Mouse (Mus musculus): ENCODE data around the gene Cog5. TPM values are rescaled to one million over a fixed set of nuclear protein-coding genes. Genes with fewer than 3 reads are reported as not detected.

Gene Cog5
- polyA plus RNA-seq, 1 experiment from 2014 or later = 41.1 TPM

- no peak overlapping the region for H3K4me3 ChIP-seq (ENCODE audit: low read depth, low read length)
- no peak overlapping the region for H3K4me2 ChIP-seq (replicated peaks; ENCODE audit: low read depth, low read length)
- 88% methylated on average over 4 of the region's 4 CpGs for WGBS
- no peaks in the 10 kb centered on the region for H3K9me3 ChIP-seq (ENCODE audit: control insufficient read depth, low read length)
- no peak overlapping the region for H3K9ac ChIP-seq (ENCODE audit: low read depth, low read length)
- no peaks in the 10 kb centered on the region for H3K36me3 ChIP-seq (ENCODE audit: control insufficient read depth, insufficient read depth, low read length)
- H3K27ac ChIP-seq (ENCODE audit: low read depth, low read length) = no peak overlapping the region
- DNase-seq (ENCODE audit: low spot score) (no peak), ATAC-seq (ENCODE audit: low FRiP score) (no peak)
- no peaks in the 10 kb centered on the region for H3K27me3 ChIP-seq (ENCODE audit: control insufficient read depth, insufficient read depth, low read length)
- H3K4me1 ChIP-seq (replicated peaks; ENCODE audit: control insufficient read depth, insufficient read depth, low read length) = no peaks in the 10 kb centered on the region
Observed at GRCm38 (mm10) chr12:31884365-31884764, 229.7 kb downstream of the Cog5 start.

DNA sequence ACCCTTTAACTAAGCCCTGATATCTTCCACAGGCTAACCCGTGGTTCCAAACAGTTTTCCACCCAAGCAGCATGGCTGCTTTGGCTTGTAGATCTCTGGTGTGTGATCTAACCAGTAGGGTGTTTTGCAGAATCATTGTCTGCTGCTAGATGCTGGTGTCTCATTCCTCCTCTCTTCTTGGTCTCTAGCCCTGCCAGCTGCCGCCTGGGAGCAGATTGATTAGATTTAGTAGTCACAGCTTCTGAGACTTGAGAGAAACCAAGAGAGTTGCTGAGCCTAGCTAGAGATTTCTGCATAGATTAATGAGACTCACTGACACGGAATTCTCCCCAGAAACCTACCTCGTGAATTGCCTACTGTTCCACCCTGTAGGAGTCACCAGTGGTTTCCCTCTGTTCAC lies 230.4 kb downstream of the Cog5 start:
- Histone ChIP-seq H3K27me3 (ENCODE audit: control insufficient read depth, insufficient read depth, low read length) (no peaks in the 10 kb centered on the region), H3K9ac (ENCODE audit: low read depth, low read length) (no peak overlapping the region), H3K27ac (ENCODE audit: low read depth, low read length) (no peak overlapping the region), H3K4me2 (replicated peaks; ENCODE audit: low read depth, low read length) (no peak overlapping the region), H3K4me1 (replicated peaks; ENCODE audit: control insufficient read depth, insufficient read depth, low read length) (no peaks in the 10 kb centered on the region), H3K4me3 (ENCODE audit: low read depth, low read length) (no peak overlapping the region), H3K36me3 (ENCODE audit: control insufficient read depth, insufficient read depth, low read length) (no peaks in the 10 kb centered on the region), H3K9me3 (ENCODE audit: control insufficient read depth, low read length) (no peaks in the 10 kb centered on the region)
- ATAC-seq (ENCODE audit: low FRiP score) (no peak), DNase-seq (ENCODE audit: low spot score) (no peak)
- WGBS = 91% methylated on average over 4 of the region's 4 CpGs

GRCm38 (mm10) chr12:31885844-31886606 lies 231.4 kb downstream of the Cog5 start:
- no peaks in the 10 kb centered on the region for H3K9me3 ChIP-seq (ENCODE audit: control insufficient read depth, low read length)
- no peaks in the 10 kb centered on the region for H3K4me1 ChIP-seq (replicated peaks; ENCODE audit: control insufficient read depth, insufficient read depth, low read length)
- no peak overlapping the region for H3K27ac ChIP-seq (ENCODE audit: low read depth, low read length)
- ATAC-seq (ENCODE audit: low FRiP score) = no peak
- no peak overlapping the region for H3K4me3 ChIP-seq (ENCODE audit: low read depth, low read length)
- no peak overlapping the region for H3K4me2 ChIP-seq (replicated peaks; ENCODE audit: low read depth, low read length)
- 94% methylated on average over 11 of the region's 11 CpGs for WGBS
- DNase-seq (ENCODE audit: low spot score) = no peak
- no peaks in the 10 kb centered on the region for H3K27me3 ChIP-seq (ENCODE audit: control insufficient read depth, insufficient read depth, low read length)
- H3K9ac ChIP-seq (ENCODE audit: low read depth, low read length) = no peak overlapping the region
- H3K36me3 ChIP-seq (ENCODE audit: control insufficient read depth, insufficient read depth, low read length) = no peaks in the 10 kb centered on the region

- Histone ChIP-seq H3K4me1 (replicated peaks; ENCODE audit: control insufficient read depth, insufficient read depth, low read length) (no peaks in the 10 kb centered on the region), H3K27ac (ENCODE audit: low read depth, low read length) (no peak overlapping the region), H3K27me3 (ENCODE audit: control insufficient read depth, insufficient read depth, low read length) (no peaks in the 10 kb centered on the region), H3K9me3 (ENCODE audit: control insufficient read depth, low read length) (no peaks in the 10 kb centered on the region), H3K4me2 (replicated peaks; ENCODE audit: low read depth, low read length) (no peak overlapping the region), H3K36me3 (ENCODE audit: control insufficient read depth, insufficient read depth, low read length) (no peaks in the 10 kb centered on the region), H3K9ac (ENCODE audit: low read depth, low read length) (no peak overlapping the region), H3K4me3 (ENCODE audit: low read depth, low read length) (no peak overlapping the region)
- no peak for ATAC-seq (ENCODE audit: low FRiP score)
- WGBS = 58% methylated on average over 6 of the region's 6 CpGs
- DNase-seq (ENCODE audit: low spot score) = no peak
Observed at GRCm38 (mm10) chr12:31890685-31891084, 236.0 kb downstream of the Cog5 start.

DNA sequence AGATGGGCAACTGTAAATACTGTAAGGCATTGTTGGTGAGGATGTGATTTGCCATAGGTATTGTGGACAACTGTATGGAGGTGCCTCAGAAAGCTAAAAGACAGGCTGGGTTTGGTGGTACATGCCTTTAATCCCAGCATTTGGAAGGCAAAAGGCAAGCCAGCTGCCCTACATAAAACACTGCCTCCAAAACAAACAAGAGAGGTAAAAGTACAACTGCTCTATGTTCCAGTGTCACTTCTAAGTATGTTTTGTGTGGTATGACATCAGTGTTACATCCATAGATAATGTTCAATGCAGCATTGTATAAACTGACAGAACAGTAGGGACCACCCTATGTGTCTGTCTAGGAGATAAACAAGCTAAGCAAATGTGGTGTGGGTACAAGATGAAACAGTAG lies 237.4 kb downstream of the Cog5 start:
- Histone ChIP-seq H3K4me2 (replicated peaks; ENCODE audit: low read depth, low read length) (no peak overlapping the region), H3K9ac (ENCODE audit: low read depth, low read length) (no peak overlapping the region), H3K36me3 (ENCODE audit: control insufficient read depth, insufficient read depth, low read length) (no peaks in the 10 kb centered on the region), H3K27me3 (ENCODE audit: control insufficient read depth, insufficient read depth, low read length) (no peaks in the 10 kb centered on the region), H3K4me1 (replicated peaks; ENCODE audit: control insufficient read depth, insufficient read depth, low read length) (no peaks in the 10 kb centered on the region), H3K9me3 (ENCODE audit: control insufficient read depth, low read length) (no peaks in the 10 kb centered on the region), H3K4me3 (ENCODE audit: low read depth, low read length) (no peak overlapping the region), H3K27ac (ENCODE audit: low read depth, low read length) (no peak overlapping the region)
- ATAC-seq (ENCODE audit: low FRiP score) (no peak), DNase-seq (ENCODE audit: low spot score) (no peak)

DNA sequence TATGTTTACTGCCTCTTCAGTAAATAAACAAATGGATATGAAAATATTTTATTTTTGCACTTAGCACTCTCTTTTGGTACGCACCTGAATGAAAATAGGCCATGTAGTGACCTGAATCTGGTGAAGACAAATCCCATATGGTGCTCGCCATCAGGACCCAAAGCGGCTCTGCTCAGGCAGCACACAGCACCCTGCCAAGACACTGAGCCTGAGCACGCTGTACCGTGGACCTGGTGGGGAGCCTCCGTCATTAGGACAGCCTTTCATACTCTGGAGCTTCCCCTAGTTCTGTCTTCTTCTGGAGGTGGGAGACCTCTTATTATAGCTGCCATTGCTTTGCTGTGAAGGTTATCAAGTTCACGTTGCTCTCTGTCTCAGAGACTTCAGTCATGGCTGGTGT lies 238.1 kb downstream of the Cog5 start:
- no peak for ATAC-seq (ENCODE audit: low FRiP score)
- Histone ChIP-seq H3K4me3 (ENCODE audit: low read depth, low read length) (no peak overlapping the region), H3K27me3 (ENCODE audit: control insufficient read depth, insufficient read depth, low read length) (no peaks in the 10 kb centered on the region), H3K27ac (ENCODE audit: low read depth, low read length) (no peak overlapping the region), H3K9me3 (ENCODE audit: control insufficient read depth, low read length) (no peaks in the 10 kb centered on the region), H3K9ac (ENCODE audit: low read depth, low read length) (no peak overlapping the region), H3K4me2 (replicated peaks; ENCODE audit: low read depth, low read length) (no peak overlapping the region), H3K36me3 (ENCODE audit: control insufficient read depth, insufficient read depth, low read length) (no peaks in the 10 kb centered on the region), H3K4me1 (replicated peaks; ENCODE audit: control insufficient read depth, insufficient read depth, low read length) (no peaks in the 10 kb centered on the region)
- 92% methylated on average over 7 of the region's 7 CpGs for WGBS
- DNase-seq (ENCODE audit: low spot score) = no peak

DNA sequence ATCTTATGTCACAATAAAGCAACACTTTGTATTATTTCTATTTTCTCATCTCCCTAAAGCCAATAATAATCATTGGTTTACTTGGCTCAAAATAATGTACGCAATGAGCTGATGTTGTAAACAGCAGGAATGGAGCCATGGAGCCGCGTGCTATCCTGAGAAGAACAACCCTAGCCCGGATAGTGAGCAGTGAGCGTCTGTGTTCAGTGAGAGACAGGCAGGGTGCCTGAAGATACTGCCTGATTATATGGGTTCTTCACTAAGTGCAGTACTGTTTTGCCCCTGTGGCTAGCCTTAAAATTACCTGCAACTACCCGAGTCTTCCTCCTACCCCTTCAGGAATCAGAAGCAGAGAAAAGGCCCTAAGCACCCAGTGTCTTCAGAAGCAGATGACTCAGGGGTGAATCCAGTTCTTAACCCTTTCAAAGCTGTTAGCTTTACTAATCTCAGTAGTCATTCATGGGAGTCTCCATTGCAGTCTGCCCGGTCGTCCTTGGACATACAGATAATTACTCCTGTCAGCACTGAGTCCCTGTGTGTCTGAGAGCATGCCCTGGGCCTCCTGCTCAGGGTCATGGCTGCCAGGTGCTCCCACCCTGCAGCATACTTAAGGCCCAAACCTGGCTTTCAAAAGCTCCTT lies 240.5 kb downstream of the Cog5 start:
- no peak overlapping the region for H3K9ac ChIP-seq (ENCODE audit: low read depth, low read length)
- no peaks in the 10 kb centered on the region for H3K9me3 ChIP-seq (ENCODE audit: control insufficient read depth, low read length)
- H3K27ac ChIP-seq (ENCODE audit: low read depth, low read length) = peak overlapping the region; percentile 48
- DNase-seq (ENCODE audit: low spot score) (peak; percentile 33), ATAC-seq (ENCODE audit: low FRiP score) (peak; percentile 72)
- H3K36me3 ChIP-seq (ENCODE audit: control insufficient read depth, insufficient read depth, low read length) = no peaks in the 10 kb centered on the region
- 33% methylated on average over 8 of the region's 8 CpGs for WGBS
- no peak overlapping the region for H3K4me3 ChIP-seq (ENCODE audit: low read depth, low read length)
- H3K4me1 ChIP-seq (replicated peaks; ENCODE audit: control insufficient read depth, insufficient read depth, low read length) = no peaks in the 10 kb centered on the region
- no peak overlapping the region for H3K4me2 ChIP-seq (replicated peaks; ENCODE audit: low read depth, low read length)
- no peaks in the 10 kb centered on the region for H3K27me3 ChIP-seq (ENCODE audit: control insufficient read depth, insufficient read depth, low read length)

DNA sequence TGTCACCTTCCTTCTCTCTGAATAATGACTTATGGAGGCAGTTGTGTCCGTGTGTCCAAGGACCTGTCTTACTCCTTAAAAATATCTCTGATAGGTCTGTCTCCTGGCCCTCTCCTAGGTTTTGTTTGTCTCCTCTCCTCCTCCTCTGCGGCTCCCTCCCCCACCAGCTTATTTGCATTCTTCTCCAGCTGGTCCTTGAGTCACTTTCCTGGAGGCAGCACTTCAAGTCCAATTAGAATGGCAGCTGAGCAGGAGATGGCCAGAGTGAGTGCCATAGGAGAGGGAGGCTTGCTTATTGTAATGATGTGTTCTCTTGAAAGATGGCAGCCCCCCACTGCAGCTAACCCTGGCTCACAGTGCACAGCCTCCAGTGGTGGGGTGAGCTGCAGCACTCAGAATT lies 241.2 kb downstream of the Cog5 start:
- Histone ChIP-seq H3K4me2 (replicated peaks; ENCODE audit: low read depth, low read length) (no peak overlapping the region), H3K4me1 (replicated peaks; ENCODE audit: control insufficient read depth, insufficient read depth, low read length) (no peaks in the 10 kb centered on the region), H3K4me3 (ENCODE audit: low read depth, low read length) (no peak overlapping the region), H3K27me3 (ENCODE audit: control insufficient read depth, insufficient read depth, low read length) (no peaks in the 10 kb centered on the region), H3K27ac (ENCODE audit: low read depth, low read length) (peak overlapping the region; percentile 48), H3K9ac (ENCODE audit: low read depth, low read length) (no peak overlapping the region), H3K9me3 (ENCODE audit: control insufficient read depth, low read length) (no peaks in the 10 kb centered on the region), H3K36me3 (ENCODE audit: control insufficient read depth, insufficient read depth, low read length) (no peaks in the 10 kb centered on the region)
- ATAC-seq (ENCODE audit: low FRiP score) = peak; percentile 83
- DNase-seq (ENCODE audit: low spot score) = peak; percentile 59
- WGBS = 4% methylated on average over 2 of the region's 2 CpGs

GRCm38 (mm10) chr12:31896295-31896694 lies 241.6 kb downstream of the Cog5 start:
- H3K4me2 ChIP-seq (replicated peaks; ENCODE audit: low read depth, low read length) = no peak overlapping the region
- H3K4me3 ChIP-seq (ENCODE audit: low read depth, low read length) = no peak overlapping the region
- H3K27me3 ChIP-seq (ENCODE audit: control insufficient read depth, insufficient read depth, low read length) = no peaks in the 10 kb centered on the region
- peak overlapping the region; percentile 18; the same call in 1 of the 2 replicates for H3K27ac ChIP-seq (ENCODE audit: low read depth, low read length)
- ATAC-seq (ENCODE audit: low FRiP score) (peak; percentile 13; the same call in 1 of the 2 replicates), DNase-seq (ENCODE audit: low spot score) (peak; percentile 18)
- no peaks in the 10 kb centered on the region for H3K36me3 ChIP-seq (ENCODE audit: control insufficient read depth, insufficient read depth, low read length)
- no peaks in the 10 kb centered on the region for H3K9me3 ChIP-seq (ENCODE audit: control insufficient read depth, low read length)
- WGBS = 20% methylated on average over 5 of the region's 5 CpGs
- H3K4me1 ChIP-seq (replicated peaks; ENCODE audit: control insufficient read depth, insufficient read depth, low read length) = no peaks in the 10 kb centered on the region
- H3K9ac ChIP-seq (ENCODE audit: low read depth, low read length) = no peak overlapping the region
